Mouse (Mus musculus) fibroblast of lung, adult 2 months (primary cell): Measurements from ENCODE around the gene Gm5105.

Source experiments
- DNase-seq: peaks from one replicate; pipeline ENCODE4 v3.0.0-alpha.2; 2011; ENCODE audit warnings: low read depth

Gm5105 gene

DNA sequence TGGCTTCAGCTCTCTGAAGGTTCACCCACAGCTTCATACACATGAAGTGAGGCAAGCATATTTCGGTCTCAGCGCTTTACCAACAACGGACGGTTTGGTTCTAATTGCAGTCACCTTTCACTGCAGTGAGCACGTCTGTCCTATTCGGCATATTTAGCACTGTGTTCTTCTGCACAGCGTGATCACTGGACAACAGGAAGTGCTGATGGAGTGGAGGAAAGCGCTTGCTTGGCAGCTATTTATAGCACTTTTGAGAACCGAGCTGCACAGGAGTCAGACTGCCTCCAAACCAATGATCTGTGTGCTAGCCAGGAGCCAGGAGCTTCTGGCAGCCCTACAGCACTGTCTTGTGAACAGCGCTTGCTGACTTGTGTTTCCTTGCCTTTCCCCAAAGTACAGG, 40.9 kb downstream of the Gm5105 start:
- DNase-seq = peak; percentile 62

- no peak for DNase-seq
Observed at GRCm38 (mm10) chr3:138022651-138023050, 44.5 kb downstream of the Gm5105 start.

DNA sequence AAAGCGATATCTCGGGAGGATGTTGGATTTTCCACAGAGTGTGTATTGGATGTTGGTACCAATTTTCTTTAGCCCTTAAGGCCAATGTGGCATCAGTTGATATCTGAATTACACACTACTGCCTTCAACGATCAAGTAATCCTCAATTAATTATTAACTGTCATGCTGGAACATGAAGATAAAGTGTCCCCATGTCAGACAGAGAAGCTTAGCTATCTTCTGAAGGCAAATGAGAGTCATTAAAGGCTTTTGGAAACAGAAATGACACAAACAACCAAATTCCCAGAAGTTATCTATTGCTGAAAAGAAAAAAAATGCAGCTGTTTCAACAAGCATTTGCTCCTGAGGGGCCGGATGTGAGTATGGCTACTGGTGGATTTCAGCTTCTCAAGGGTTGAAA, 45.2 kb downstream of the Gm5105 start:
- no peak for DNase-seq

DNA sequence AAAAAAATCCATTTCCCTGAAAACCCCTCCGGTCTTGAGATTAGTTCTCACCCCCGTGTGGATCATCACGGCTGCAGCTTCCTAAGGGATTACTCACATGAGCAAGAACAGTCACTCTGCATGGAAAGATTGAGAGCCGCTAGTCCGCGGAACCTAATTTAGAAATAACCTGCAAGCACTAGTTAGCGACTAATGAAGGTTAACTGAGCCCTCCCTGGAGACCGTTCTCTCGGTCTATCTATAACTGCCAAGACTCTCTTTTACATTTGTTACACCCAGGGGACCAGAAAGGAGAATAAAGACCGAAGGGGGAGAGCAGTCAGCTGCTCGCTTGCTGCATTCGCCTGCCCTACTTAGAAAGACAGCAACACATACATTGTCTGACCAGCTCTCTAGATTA, 50.4 kb downstream of the Gm5105 start:
- DNase-seq = no peak

- DNase-seq = no peak
Observed at GRCm38 (mm10) chr3:138014725-138015124, 52.5 kb downstream of the Gm5105 start.

GRCm38 (mm10) chr3:138012351-138012750, 54.8 kb downstream of the Gm5105 start:
- no peak for DNase-seq

GRCm38 (mm10) chr3:138008152-138008551, 59.0 kb downstream of the Gm5105 start:
- no peak for DNase-seq

DNA sequence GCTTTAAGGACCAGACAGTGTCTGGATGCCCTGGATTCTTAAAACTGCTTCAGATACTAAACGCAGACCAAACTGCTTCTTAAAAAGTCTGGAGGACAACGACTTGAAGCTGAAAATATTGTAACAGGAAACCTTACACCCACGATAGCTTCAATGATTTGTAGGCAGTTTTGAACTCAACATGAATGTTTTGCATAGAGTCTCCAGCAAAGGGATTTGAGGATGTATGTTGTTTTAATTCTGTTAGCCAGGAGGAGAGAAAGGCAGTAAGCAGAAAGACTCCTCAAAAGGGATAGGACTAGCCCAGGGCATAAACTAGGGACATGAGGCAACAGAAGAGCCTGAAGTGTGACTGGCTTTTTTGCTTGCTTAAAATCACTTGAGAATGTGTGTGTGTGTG, 60.3 kb downstream of the Gm5105 start:
- DNase-seq = no peak

GRCm38 (mm10) chr3:138003264-138003663, 63.9 kb downstream of the Gm5105 start:
- DNase-seq = no peak

- no peak for DNase-seq
Observed at GRCm38 (mm10) chr3:138002545-138002944, 64.6 kb downstream of the Gm5105 start.

DNA sequence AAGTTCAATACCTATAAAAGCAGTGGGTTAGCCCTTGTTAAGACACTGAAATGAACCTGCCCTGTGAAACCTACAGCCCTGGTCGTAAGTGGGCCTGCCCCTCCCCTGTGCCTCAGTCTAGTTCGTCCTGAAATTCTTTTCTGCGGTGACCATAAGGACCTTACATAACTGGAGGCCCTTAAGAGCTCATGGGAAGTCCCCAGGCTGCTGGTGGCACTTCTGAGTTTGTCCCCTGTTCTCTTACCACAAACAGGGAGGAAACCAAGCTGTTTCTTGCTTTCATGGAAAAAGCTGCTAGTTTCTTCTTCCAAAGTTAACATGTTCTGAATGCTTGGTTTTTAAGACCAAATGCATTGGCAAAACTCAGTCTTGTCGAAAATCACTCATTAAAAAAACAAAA, 65.3 kb downstream of the Gm5105 start:
- no peak for DNase-seq

DNA sequence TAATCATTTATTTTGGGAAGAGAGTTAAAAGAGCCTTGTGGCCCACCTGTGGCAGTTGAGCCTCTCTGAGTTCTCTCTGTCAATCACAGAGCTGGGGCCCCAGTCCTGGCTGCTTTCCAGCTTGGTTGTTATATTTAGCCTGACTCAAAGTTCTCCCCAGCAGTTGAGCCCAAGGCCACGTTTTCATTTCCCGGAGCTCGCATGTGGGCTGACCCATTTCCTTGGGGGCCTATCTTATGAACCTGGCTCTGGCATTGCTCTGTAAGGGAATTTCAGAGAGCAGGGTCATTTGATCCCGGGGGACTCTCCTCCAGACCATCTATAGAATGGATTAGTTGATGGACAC, 66.5 kb downstream of the Gm5105 start:
- DNase-seq = no peak

GRCm38 (mm10) chr3:138000062-138000723, 67.0 kb downstream of the Gm5105 start:
- DNase-seq = no peak

DNA sequence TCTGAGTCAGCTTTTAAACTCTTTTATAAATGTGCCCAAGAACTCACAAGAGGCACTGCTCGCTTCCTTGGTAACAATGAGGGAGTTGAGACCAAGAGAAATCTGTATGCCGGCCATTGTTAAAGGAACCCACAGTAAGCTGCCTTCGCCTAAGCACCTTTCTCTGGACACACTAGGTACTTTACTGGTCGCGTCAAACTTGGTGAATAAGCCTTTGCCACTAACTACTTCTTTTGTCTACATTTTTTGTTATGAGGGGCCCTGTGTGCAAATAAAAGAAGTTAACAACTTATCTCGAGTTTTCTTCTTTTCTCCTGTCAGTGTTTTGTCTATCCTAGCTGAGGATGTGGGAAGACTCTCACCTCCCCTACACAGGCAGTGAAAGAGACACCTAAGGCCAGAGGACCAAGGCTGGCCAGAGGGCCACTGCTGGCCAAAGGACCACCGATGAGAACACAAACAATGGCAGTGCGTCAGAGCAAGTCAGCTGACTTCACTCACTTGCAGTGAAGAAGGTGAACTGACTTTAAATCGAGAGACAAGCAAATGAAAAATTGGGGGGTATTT, 67.9 kb downstream of the Gm5105 start:
- no peak for DNase-seq
